Mouse (Mus musculus) embryonic facial prominence, embryonic 12.5 days (tissue): Measurements from ENCODE around the gene Tmprss3. TPM values are rescaled to one million over a fixed set of nuclear protein-coding genes. Genes with fewer than 3 reads are reported as not detected.

Experiments used
- ATAC-seq: fragments of 200-750 bp; cut with Nextera tagmentation; 2 replicates; pipeline ENCODE4 v1.8.0; 2017; ENCODE audit not compliant: insufficient number of reproducible peaks, insufficient read depth, low FRiP score, low TSS enrichment
- H3K27ac ChIP-seq: fragments of 300-500 bp; sonication (generic); 2 replicates; pipeline ENCODE4 v1.5.1; 2016; ENCODE audit warnings: mild to moderate bottlenecking
- H3K27me3 ChIP-seq: fragments of 300-500 bp; sonication (generic); 2 replicates; pipeline ENCODE4 v1.6.1; 2016; ENCODE audit warnings: mild to moderate bottlenecking, moderate library complexity
- H3K36me3 ChIP-seq: fragments of 300-500 bp; sonication (generic); 2 replicates; pipeline ENCODE4 v1.6.1; 2016; ENCODE audit warnings: mild to moderate bottlenecking
- H3K4me1 ChIP-seq: fragments of 300-500 bp; sonication (generic); 2 replicates; pipeline ENCODE4 v1.6.1; 2016
- H3K4me2 ChIP-seq: fragments of 300-500 bp; sonication (generic); replicated peaks from 2 replicates; pipeline ENCODE4 v1.6.1; 2016; ENCODE audit warnings: mild to moderate bottlenecking, moderate library complexity
- H3K4me3 ChIP-seq: fragments of 300-500 bp; sonication (generic); 2 replicates; pipeline ENCODE4 v1.5.1; 2016; ENCODE audit warnings: mild to moderate bottlenecking
- H3K9ac ChIP-seq: fragments of 300-500 bp; sonication (generic); 2 replicates; pipeline ENCODE4 v1.6.1; 2016; ENCODE audit warnings: mild to moderate bottlenecking, moderate library complexity
- H3K9me3 ChIP-seq: fragments of 300-500 bp; sonication (generic); 2 replicates; pipeline ENCODE4 v1.6.1; 2016; ENCODE audit warnings: mild to moderate bottlenecking, moderate library complexity
- WGBS: fragments of 180-500 bp; shearing (Covaris S2); methylation state at CpG from one replicate; pipeline ENCODE4 v1.1.7; 2016; 5-methylcytosine and 5-hydroxymethylcytosine counted together
- polyA plus RNA-seq: library from polyadenylated mRNA; unstranded; fragments of >200 nt; fragmentation: Nextera tagmentation; extraction: Ambion mirVana; gene quantifications from 2 replicates; pipeline ENCODE4 v1.2.1, GENCODE M21; 2016

Tmprss3 gene
- polyA plus RNA-seq, 1 experiment from 2014 or later, result 0.05 TPM

DNA sequence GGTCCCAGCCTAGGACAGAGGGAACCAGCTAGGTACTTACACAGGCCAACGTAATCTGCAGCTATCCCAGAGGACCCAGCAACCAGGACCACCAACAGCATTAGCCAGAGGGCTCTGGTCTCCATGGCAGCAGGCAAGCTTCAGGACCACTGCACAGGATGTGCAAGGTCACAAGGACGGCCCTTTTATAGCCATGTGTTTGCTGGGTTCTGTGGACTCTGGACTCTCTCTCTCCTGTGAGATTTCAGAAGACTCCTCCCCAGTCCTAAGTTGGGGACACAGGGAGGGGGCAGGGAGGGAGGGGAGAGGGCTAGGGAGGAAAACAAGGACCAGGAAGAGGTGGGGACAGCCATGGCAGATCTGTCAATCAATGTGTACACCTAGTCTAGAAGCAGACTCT is 69.3 kb downstream of the Tmprss3 start, which contains the start of gene Tff3:
Gene Tff3 (minus strand): TSS at position 195 of the 400 bp plus-strand sequence.
- Histone ChIP-seq H3K4me3 (no peak within 1 kb of the TSS), H3K4me1 (peaks cover 2% of the 10 kb centered on the region; the same call in 1 of the 2 replicates), H3K4me2 (no peak within 1 kb of the TSS), H3K27me3 (no peaks in the 10 kb centered on the region), H3K9me3 (no peaks in the 10 kb centered on the region), H3K9ac (no peak within 1 kb of the TSS), H3K27ac (no peak within 1 kb of the TSS), H3K36me3 (no peaks in the 10 kb centered on the region)
- 10% methylated on average over 2 of the region's 2 CpGs for WGBS
- ATAC-seq, result no peak

Other genes starting within 250 kb of the Tmprss3 start
- gene Umodl1, start 244.3 kb downstream of the Tmprss3 start, polyA plus RNA-seq, result 0.20 TPM in 1 of 2 replicates, not detected in the other
- gene Abcg1, start 141.3 kb downstream of the Tmprss3 start, polyA plus RNA-seq, result 14.6 and 15.4 TPM in 2 replicates
- not detected in 2 replicates for gene Tff3, start 69.3 kb downstream of the Tmprss3 start, polyA plus RNA-seq
- not detected in 2 replicates for gene Tff2, start 54.7 kb downstream of the Tmprss3 start, polyA plus RNA-seq
- gene Tff1, start 33.7 kb downstream of the Tmprss3 start, polyA plus RNA-seq, result not detected in 2 replicates
- gene Ubash3a, start 8.9 kb upstream of the Tmprss3 start, polyA plus RNA-seq, result 0.29 and 0.37 TPM in 2 replicates
- gene Rsph1, start 78.4 kb upstream of the Tmprss3 start, polyA plus RNA-seq, result 0.75 and 1.1 TPM in 2 replicates
- 3.3 and 4.1 TPM in 2 replicates for gene Slc37a1, start 87.8 kb upstream of the Tmprss3 start, polyA plus RNA-seq
- gene Pde9a, start 187.2 kb upstream of the Tmprss3 start, polyA plus RNA-seq, result 25.5 and 29.4 TPM in 2 replicates